Mouse (Mus musculus) induced T-regulatory cell, adult 2 months (primary cell): ENCODE measurements at regions not wholly inside any gene's neighbourhood (a gene's known extent, or its start where the extent isn't known, plus 50 kb on each side); places are given as distances from the start of the nearest gene placed in this dataset.

Source experiments
- DNase-seq: peaks from one replicate; pipeline ENCODE4 v3.0.0-alpha.2; 2012; ENCODE audit warnings: low read depth

DNA sequence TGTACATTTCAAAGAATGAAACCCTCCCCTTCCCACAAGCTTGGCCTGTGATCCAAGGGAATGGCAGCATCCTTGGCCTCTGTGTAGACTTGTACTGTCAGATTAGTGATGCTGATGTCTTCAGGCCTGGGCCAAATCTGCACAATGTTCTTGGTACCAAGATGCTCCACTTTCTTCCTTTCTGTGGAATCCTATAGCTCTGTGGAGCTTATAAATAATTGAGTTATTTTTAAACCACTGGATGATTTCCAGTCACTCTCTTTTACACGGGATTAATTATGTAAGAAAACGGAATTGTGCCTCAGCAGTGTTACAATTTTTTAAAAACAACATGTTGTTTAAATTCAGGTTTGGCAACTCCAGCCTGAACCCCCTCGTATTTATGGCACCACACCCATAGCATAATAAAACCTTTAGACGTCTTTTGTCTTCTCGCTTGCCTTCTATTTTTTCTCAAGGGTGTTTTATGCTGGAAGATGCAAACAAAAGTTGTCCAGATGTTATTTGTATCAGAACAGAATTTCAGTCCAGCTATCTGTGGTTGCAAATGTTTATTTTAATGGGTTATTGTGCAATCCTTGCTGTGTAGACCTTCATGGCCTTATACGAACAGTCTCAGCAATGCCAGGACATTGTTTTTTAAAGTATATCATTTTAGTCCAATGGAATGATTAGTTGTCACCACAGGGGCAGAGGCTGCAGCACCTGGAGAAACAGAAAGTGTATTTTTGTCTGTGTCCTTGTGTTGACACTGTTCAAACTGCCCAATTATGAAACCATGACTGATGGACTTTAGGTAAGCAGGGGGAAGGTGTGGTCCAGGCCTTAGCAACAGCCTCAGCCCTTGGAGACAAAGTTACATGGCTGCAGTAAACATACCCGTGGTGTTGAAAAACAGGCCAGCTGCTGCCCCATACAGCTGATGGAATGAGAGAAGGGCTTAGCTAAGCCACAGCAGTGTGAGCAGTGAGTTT is 630.4 kb upstream of the Zeb2 start:
- DNase-seq: no peak

DNA sequence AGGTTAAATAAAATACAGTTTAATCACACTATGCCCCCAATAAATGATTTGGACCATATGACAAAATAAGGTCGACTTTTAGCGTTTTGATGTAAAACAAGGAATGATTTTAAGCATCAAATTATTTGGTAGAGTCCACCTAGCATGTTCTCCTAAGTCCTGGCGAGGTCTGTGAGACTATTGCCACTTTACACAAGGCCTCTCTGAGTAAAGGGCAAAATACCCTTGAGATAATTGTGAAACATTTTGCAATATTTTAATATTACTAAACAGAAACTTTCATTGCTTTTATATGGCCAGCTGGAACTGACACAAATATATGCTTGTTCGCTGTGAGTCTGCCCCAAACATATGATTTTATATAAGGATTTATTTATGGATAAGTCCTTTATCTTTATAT is 629.4 kb upstream of the Zeb2 start:
- DNase-seq: no peak

DNA sequence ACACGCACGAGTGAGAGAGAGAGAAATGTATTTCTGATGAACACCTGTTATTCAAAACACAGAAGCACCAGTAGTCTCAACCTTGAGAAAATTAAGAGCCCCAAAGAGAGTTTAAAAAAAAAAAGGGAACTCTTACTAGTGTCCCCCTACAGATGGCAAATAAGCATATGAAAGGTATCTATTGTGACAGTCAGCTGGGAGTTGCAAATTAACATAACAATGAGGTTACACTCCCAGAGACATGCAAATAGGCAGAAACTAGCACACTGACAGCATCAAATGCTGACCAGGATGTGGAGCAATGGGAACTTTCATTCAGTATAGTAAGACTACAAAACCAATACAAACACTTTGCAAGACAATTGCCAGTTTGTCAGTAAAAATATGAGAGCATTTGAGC is 619.1 kb upstream of the Zeb2 start:
- DNase-seq: no peak

DNA sequence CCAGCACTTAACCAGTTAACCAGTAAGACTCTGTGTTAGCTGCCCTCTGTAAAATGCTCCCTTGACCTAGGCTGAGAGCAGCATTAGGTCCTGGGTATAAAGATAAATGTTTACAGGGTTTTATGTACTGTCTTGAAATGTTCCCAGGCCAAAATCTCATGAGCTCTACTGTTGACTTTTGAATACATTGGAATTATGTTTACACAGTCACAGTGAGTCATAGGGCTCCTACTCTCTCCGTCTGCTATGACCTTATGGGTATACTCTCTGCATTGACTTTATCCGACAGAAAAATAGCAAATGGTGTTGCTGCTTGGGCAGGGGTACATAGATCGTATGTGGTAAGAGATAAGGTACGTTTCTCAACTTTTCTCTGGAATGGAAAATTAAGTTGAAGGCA is 596.8 kb upstream of the Zeb2 start:
- DNase-seq: no peak

DNA sequence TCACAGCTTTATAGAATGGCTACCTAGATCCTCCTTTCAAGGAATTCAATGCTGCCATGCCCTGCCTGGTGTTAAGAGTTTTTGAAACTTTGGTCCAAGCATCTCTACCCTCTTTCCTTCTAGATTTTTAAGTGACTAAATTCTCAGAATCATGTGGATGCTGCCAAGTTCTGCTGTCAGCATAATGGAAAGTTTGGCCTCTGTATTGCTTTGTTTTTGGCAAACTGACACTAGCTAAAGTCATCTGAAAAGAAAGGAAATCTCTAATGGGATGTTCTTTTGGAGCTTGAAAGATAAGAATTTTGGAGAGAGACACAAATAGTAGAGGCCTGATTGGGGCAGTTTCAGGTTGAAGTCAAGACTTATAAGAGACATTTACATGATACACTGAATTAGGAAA is 589.8 kb upstream of the Zeb2 start:
- DNase-seq: no peak

DNA sequence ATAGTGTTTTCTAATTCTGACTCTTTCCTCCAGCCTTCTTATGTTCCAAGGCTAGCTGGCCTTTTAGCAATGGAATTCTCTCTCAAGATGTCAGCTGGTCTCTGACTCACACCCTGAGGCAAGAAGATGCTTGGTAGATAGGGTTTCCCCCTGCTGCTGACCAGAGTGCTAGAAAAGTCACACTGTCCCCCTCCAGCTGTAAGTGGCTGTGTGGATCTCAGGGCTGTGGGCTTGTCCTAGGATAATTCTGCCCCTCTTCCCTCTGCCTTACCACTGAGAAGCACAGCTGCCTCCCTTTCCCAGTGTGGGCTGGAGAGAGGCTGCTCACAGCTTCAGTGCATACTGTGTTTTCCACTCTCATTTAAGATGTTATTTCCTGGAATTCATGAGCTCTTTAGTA is 585.3 kb upstream of the Zeb2 start:
- no peak for DNase-seq

DNA sequence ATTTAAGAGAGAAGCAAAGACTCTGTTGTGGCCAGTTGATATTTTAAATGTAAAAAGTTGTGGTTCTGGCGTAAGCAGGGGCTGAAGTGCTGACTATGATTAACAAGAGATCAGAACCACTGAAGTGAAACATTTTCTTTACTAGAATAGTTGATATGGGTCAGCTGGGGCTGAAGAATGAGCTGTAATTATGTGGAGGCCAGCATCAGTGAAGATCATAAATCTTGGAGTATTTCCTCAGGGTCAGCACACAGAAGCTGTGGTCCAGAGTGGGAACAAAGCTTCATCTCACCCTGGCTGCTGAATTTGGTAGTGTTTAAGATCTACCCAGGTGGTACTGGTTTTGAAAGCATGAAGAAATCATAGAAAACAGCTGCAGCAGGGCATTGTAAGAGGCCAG is 583.4 kb upstream of the Zeb2 start:
- no peak for DNase-seq

DNA sequence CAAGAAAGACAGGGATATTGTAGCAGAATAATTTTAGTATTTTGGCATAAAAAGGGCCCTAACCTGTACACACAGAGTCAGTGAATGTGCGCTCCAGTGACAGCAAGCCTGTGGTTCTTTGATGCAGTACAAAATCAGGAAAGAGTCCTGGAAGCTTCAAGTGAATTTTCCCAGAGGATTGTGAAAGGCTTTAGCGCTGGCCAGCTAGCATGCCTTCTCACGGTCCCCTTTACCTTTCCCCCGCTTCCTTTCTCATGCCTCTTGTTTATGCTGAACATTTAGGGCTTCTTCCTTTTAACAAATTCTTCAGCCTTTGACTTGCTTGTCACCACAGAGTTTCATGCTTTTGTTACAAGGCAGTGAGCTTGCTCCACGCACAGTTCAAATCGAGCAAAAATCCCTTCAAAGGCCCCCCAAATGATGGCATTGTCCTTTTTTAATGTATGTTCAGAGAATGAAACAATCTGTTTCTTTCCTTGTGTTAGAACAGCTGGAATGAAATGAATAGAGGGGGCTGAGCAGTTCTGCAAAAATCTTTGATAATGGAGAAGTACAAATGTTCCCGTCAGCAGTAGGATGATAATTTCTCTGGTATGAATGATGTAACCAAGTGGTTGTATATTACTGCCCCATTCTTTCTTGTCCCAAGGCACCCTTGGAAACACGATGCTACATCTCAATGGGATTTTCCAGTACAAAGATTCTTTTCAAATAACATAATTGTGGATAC is 576.3 kb upstream of the Zeb2 start:
- no peak for DNase-seq

DNA sequence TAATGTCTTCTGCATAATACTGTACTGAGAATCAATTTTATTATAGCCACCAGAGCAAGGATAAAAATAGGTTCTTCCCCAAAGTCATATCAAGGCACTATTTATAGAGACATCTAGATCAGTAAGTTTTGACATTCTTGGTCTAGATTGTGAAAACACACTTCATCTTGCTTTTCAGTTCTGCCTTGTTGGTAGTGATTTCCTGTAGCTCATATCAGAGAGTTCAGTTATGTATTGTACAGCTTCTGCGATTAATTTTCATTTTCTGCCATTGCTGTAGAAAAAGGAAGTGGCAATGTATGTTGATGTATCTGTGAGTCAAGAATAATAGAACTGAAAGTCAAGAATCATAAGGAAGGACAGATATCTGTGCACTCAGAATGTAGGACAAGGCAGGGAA is 575.6 kb upstream of the Zeb2 start:
- DNase-seq: no peak

DNA sequence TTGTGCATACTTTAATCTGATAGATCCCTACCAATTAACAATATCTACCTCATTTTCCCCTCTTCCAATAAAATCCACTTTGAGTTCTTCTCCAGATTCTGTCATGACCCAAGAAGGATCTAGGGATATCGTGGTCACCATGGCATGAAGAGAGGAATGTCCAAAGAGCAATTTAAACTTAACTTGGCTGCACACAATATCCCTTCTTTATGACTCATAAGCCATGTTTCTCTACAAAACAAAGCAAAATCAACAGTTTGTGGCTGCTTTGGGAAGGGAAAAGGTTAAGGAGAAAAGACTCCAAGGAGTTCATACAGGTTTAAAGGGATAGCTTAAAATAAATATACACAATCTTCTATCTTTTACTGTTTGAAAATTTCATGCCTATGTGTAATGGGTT is 571.8 kb upstream of the Zeb2 start:
- no peak for DNase-seq

DNA sequence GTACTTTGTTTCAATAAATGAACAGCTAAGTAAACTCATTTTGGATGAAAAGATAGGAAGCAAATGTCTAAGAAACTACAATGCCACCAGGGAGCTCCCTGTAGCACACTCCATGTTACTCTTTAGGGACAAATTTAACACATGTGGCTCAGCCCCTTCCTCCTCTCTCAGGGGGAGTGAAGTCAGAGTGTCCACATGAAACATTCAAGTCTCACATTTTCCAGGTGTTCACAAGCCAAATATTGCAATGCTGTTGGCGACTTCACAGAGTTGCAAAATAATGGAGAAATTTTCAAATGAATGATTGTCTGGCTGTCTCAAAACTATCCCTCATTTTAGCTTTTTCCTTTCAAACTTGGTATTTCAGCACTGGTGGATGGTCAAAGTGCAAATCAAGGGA is 564.1 kb upstream of the Zeb2 start:
- DNase-seq: no peak

DNA sequence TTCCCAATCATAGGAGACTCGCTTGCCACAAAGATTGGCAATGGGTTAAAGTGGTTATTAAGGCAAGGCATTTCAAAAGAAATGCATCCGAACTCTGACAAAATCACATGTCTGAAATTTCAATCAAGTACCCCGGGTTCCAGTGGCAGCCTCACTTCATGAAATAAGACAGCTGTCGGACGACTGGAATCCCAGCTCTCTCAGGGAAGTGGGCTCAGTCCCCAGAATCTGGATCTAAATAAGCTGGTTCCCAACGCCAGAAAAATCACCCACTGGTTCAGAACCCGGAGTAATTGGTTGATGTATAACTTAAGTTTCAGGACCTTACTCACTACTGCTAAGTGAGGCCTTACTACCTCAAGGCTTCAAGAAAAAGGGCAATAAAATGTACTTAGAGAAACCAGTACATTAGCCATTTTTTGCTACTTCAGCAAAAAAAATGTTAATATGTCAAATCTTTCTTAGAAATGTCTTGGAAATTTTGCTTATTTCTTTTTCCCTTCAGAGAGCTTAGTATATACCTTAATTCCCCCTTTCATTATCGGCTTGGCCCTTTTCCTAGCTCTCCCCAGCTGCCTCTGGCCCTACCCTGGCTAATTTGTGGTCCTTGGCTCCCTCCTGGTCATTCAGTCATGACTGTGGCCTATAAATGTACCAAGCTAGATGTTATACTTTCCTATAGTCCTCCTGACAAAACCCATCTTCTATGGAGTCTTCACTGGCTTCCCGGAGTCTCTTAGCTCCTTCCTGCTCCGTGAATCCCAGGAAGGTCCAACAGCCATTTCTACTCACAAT is 562.1 kb upstream of the Zeb2 start:
- DNase-seq: no peak

DNA sequence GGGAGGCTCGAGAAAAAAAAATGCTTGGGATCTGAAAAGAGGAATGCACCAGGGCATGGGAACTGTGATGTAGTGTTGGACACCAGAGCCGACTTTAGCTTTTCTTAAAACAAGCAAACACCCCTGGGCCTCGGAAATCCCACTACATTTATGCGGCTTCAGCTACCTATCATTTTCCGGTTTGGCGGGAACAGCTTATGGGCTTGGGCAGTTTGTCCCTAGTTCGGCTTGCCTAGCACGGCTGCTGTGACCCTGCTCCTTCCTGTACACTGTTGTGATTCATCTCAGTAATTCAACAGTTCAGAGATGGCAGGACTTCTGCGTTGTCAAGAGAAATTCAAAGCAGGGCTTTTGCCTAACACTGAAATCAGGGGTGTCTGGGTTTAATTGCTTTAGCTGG is 561.5 kb upstream of the Zeb2 start:
- no peak for DNase-seq

DNA sequence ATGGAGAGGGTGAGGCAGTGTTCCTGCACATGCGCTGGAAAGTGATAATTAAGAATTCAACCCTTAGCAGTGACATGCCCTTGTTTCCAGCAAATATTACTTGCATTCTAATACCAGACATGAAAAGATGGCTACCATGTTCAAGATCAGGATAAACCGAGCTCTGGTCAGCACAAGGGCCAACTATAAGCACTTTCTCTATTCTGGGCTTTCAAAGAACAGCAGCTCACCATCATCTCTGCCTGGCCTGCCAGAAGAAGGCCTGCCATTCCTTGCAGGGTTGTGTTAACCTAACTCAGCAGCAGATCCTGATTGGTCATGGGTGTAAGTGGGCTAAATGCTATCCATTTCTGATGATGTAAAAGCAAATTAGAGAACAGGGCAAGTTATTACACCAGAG is 558.6 kb upstream of the Zeb2 start:
- no peak for DNase-seq

DNA sequence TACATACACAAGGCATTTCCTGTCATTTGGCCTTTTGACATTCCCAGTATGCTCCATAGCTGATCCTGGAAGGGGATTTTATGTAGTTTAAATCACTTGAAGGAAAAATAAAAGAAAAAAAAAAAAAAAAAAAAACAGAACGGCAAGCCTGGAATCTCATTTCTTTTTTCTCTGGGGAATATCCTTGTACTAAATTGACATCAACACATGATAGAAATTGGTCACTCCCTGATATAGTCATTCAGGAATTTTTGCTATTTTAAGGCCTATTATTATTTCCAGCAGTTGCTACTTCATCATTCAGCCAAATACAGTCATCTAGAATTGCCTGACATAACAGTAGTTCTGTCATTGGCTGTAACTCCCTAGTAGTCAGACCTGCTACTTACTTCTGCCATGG is 538.8 kb upstream of the Zeb2 start:
- DNase-seq: no peak

DNA sequence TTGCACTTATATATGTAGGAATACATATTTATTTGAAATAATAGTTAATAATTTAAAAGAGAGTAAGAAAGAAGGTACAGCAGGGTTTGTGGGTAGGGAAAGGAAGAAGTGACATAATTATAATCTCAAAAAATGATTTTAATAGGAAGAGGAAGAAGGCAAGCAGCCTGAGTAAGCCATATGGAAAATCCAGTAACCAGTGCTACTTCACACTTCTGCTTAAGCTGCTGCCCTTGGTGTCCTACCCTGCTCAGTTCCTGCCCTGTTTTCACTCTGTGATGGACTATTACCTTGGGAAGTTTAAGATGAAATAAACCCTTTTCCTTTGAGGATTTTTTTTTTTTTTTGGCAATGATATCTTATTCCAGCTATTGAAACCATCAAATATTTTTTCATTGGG is 537.5 kb upstream of the Zeb2 start:
- no peak for DNase-seq

DNA sequence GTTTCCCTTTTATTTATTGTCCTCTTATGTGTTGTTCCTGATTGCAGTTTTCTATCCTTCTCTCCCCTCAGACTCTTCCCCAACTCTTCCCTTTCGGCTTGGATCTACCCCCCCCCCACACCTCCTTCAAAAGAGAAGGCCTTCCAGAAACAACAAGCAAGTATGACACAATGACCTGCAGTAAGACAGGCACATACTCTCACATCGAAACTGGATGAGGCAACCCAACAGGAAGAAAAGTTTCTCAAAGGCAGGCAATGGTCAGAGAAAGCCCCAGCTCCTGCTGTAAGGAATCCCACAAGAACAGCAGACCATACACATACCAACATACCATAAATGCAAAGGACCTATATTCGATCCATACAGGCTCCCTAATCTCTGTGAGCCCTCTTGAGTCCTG is 535.8 kb upstream of the Zeb2 start:
- no peak for DNase-seq

DNA sequence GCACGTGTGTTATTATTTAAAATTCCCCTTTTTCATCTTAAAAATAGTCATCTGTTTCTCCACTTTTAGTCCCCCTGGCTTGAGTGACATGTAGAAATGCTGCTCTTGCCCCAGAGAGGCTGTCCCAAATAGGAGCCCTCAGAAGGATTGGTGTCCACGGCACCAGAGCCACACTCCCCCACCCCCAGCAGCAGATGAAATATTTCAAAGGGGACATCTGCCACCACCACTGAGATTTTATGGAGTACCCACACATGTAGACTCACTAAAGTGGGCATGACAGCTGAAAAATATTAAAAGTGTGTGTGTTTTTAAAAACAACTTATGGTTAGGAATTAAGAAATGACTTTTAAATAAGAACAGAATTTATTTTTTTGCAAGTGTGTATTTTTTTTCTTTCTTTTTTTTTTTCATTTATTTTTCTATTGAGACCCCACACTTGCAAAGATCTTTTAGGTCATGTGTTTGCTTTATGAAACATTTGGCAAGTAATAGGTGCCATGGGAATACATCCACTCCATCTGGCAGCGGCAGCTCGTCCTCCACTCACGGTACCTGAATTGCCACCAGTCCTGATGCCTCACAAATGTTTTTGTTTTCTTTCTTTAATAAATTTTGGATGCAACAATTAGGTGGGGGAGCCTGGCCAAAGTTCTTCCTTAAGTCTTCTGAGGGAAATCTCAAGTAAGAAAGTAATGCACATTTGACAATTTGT is 533.2 kb upstream of the Zeb2 start:
- DNase-seq: no peak

DNA sequence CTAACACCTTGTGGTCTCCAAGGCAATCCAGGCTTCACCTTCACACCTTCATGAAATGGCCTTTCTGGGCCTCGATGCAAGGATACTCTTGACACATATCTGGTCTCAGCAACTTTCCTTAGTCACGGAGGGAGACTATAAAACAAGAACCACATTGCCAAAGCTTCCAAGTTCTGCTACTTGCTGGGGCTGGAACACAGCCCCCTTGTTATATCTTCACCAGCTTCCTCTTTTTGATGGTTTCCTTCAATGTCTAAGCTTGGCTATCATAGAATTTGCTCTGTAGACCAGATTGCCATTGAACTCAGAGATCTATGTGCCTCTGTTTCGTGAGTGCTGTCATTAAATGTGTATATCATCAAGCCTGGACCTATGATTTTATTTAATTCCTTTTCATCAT is 530.7 kb upstream of the Zeb2 start:
- DNase-seq: no peak

DNA sequence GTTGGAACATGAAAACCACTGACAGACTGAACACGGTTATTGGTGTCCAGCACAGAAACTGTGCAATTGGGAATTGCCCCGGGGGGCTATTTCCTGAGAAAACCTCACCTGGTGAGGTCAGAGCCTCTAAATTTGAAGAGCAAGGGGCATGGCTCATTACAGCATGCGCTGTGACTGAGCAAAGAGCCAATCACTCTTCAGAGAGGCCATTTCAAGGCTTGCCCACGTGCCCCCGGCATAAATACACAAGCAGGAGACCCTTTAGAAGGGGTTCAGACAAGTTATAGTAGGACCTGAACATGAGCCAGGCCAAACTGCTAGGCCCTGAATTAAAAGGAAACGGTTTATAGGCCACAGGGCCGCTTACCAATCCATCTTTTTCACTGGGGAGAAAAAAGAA is 512.9 kb upstream of the Zeb2 start:
- no peak for DNase-seq

DNA sequence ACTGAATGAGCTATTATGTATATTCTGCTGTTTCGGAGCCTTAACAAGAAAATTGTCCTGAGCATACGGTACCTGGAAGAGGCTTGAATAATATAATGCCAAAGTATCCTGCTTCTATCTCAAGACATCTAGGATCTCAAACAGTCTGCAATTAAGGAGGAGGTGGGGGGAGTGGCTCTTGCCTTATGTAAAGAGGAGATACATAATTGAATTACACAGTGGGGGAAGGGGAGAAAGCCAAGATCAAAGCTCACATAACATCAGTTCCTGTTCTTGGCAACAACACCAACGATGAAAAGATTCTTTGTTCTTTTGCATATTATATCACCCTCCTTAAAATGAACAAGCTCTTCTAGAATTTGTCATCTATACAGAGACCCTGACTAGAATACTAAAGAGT is 512.4 kb upstream of the Zeb2 start:
- no peak for DNase-seq

DNA sequence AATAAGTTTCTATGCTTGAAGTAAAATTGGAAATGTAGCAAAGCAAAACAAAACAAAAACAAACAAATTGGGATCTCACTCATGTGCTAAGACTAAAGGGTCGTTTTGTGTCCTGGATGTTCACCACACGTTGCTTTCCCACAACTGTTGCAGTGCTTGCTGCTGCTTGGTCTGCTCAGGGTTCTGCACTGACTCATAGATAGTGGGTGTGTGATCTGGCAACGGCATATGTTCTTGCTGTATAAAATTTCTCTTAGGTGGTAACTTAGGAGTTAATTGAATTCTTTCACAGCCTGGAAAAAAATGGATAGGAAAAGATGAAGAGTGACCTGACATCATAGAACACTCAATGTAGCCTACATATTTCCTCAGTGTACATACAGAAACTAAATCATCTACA is 505.9 kb upstream of the Zeb2 start:
- DNase-seq: no peak
